Mouse (Mus musculus): ENCODE results near the gene Igdcc3. TPM values are rescaled to one million over a fixed set of nuclear protein-coding genes. Genes with fewer than 3 reads are reported as not detected.

Igdcc3 gene
- polyA plus RNA-seq, 1 experiment, result 0.30 TPM

DNA sequence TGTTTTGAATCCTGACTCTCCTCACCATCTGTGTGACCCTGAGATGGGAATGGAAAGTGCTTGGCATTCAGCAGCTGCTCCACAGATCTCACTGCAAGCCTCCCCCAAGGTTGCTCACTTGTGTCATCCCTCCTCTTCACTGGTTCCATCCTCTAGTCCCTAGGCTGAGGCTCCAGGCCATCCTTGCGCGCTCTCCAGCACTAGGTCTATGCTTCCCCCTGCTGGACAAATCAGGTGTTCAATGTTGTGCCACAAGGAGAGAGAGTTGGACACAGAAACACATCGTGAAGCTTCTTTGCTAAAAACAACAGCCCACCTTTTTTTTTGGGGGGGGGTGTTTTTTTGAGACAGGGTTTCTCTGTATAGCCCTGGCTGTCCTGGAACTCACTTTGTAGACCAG lies 20.1 kb upstream of the Igdcc3 start:
- peak; percentile 38; the same call in 1 of the 2 replicates for TF ChIP-seq CTCF (IDR thresholded peaks at IDR 0.05; ENCODE audit: extremely low read depth, insufficient read depth, insufficient read length, insufficient replicate concordance)
- TF ChIP-seq POLR2A (IDR thresholded peaks at IDR 0.05; ENCODE audit: low read depth, low read length), result no peak
- Histone ChIP-seq H3K4me1 (ENCODE audit: control insufficient read depth, insufficient read depth, insufficient read length) (peaks cover 2% of the 10 kb centered on the region; the same call in 1 of the 2 replicates), H3K27me3 (ENCODE audit: control insufficient read depth, insufficient read depth, low read length) (no peaks in the 10 kb centered on the region), H3K27ac (ENCODE audit: insufficient read depth, low read length) (no peak overlapping the region), H3K36me3 (ENCODE audit: control insufficient read depth, insufficient read depth, low read length) (no peaks in the 10 kb centered on the region), H3K4me3 (ENCODE audit: extremely low read depth, insufficient read depth, insufficient read length) (no peak overlapping the region)
- DNase-seq (ENCODE audit: low read depth in 1 of 2, low spot score in 2 of 2), result peak; percentile 22 to 51
- WGBS, result 10% methylated on average over 3 of the region's 3 CpGs

DNA sequence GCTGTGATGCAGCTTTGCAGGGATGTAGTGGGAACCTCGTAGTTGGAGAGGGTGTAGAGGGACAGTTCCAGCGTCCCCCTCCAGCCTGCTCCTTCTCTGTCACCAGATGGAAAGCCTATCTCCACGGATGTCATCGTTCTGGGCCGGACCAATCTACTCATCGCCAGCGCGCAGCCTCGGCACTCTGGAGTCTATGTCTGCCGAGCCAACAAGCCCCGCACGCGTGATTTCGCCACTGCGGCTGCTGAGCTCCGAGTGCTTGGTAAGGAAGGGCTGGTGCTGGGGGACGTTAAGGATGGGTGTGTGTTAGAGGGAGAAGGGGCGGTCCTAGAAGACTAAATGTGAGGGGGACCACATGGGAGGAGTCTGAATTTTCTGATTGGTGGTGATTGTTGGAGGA lies 18.4 kb upstream of the Igdcc3 start:
- WGBS, result 55% methylated on average over 18 of the region's 18 CpGs
- TF ChIP-seq POLR2A (IDR thresholded peaks at IDR 0.05; ENCODE audit: low read depth, low read length), result no peak
- no peak for TF ChIP-seq CTCF (IDR thresholded peaks at IDR 0.05; ENCODE audit: extremely low read depth, insufficient read depth, insufficient read length, insufficient replicate concordance)
- H3K4me3 ChIP-seq (ENCODE audit: extremely low read depth, insufficient read depth, insufficient read length), result no peak overlapping the region

DNA sequence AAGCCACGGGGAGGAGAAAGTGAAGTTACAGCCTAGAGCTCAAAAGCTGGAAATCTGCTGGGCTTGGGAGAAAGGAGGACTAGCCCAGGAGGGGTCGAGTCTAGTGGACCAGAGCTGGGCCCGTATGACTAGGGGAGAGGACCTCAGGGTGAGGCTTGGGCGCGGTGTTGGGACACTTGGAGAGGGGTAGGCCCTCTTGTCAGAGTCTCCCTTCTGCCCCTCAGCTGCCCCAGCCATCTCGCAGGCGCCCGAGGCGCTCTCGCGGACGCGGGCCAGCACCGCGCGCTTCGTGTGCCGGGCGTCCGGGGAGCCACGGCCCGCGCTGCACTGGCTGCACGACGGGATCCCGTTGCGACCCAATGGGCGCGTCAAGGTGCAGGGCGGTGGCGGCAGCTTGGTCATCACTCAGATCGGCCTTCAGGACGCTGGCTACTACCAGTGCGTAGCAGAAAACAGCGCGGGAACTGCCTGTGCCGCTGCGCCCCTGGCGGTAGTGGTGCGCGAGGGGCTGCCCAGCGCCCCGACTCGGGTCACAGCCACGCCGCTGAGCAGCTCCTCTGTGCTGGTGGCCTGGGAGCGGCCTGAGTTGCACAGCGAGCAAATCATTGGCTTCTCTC lies 17.3 kb upstream of the Igdcc3 start:
- DNase-seq (ENCODE audit: low read depth in 1 of 2, low spot score in 2 of 2), result peak in 1 of 2 experiments; percentile 42
- Histone ChIP-seq H3K4me3 (ENCODE audit: extremely low read depth, insufficient read depth, insufficient read length) (peak overlapping the region; percentile 45; the same call in 1 of the 2 replicates), H3K4me1 (ENCODE audit: control insufficient read depth, insufficient read depth, insufficient read length) (peaks cover 2% of the 10 kb centered on the region; the same call in 1 of the 2 replicates), H3K27me3 (ENCODE audit: control insufficient read depth, insufficient read depth, low read length) (no peaks in the 10 kb centered on the region), H3K27ac (ENCODE audit: insufficient read depth, low read length) (no peak overlapping the region), H3K36me3 (ENCODE audit: control insufficient read depth, insufficient read depth, low read length) (no peaks in the 10 kb centered on the region)
- 12% methylated on average over 48 of the region's 48 CpGs for WGBS
- TF ChIP-seq POLR2A (IDR thresholded peaks at IDR 0.05; ENCODE audit: low read depth, low read length) (no peak), CTCF (IDR thresholded peaks at IDR 0.05; ENCODE audit: extremely low read depth, insufficient read depth, insufficient read length, insufficient replicate concordance) (peak; percentile 44; the same call in 1 of the 2 replicates)

More for the DNA sequence above, 18.4 kb upstream of the Igdcc3 start:
- Histone ChIP-seq H3K36me3 (ENCODE audit: control insufficient read depth, insufficient read depth, low read length) (no peaks in the 10 kb centered on the region), H3K4me1 (ENCODE audit: control insufficient read depth, insufficient read depth, insufficient read length) (peaks cover 2% of the 10 kb centered on the region; the same call in 1 of the 2 replicates), H3K27me3 (ENCODE audit: control insufficient read depth, insufficient read depth, low read length) (no peaks in the 10 kb centered on the region), H3K27ac (ENCODE audit: insufficient read depth, low read length) (no peak overlapping the region)
- DNase-seq (ENCODE audit: low read depth in 1 of 2, low spot score in 2 of 2), result no peak

- Histone ChIP-seq H3K36me3 (ENCODE audit: control insufficient read depth, insufficient read depth, low read length) (no peaks in the 10 kb centered on the region), H3K27ac (ENCODE audit: insufficient read depth, low read length) (no peak overlapping the region), H3K4me1 (ENCODE audit: control insufficient read depth, insufficient read depth, insufficient read length) (peaks cover 2% of the 10 kb centered on the region; the same call in 1 of the 2 replicates), H3K4me3 (ENCODE audit: extremely low read depth, insufficient read depth, insufficient read length) (no peak overlapping the region), H3K27me3 (ENCODE audit: control insufficient read depth, insufficient read depth, low read length) (no peaks in the 10 kb centered on the region)
- no peak for TF ChIP-seq POLR2A (IDR thresholded peaks at IDR 0.05; ENCODE audit: low read depth, low read length)
- TF ChIP-seq CTCF (IDR thresholded peaks at IDR 0.05; ENCODE audit: extremely low read depth, insufficient read depth, insufficient read length, insufficient replicate concordance), result no peak
- peak in 1 of 2 experiments; percentile 34 for DNase-seq (ENCODE audit: low read depth in 1 of 2, low spot score in 2 of 2)
- WGBS, result 19% methylated on average over 25 of the region's 25 CpGs
Observed at GRCm38 (mm10) chr9:65128123-65128815, 12.7 kb upstream of the Igdcc3 start.

GRCm38 (mm10) chr9:65131717-65132116 lies 9.3 kb upstream of the Igdcc3 start:
- no peak for TF ChIP-seq POLR2A (IDR thresholded peaks at IDR 0.05; ENCODE audit: low read depth, low read length)
- no peak for TF ChIP-seq CTCF (IDR thresholded peaks at IDR 0.05; ENCODE audit: extremely low read depth, insufficient read depth, insufficient read length, insufficient replicate concordance)
- Histone ChIP-seq H3K36me3 (ENCODE audit: control insufficient read depth, insufficient read depth, low read length) (no peaks in the 10 kb centered on the region), H3K27ac (ENCODE audit: insufficient read depth, low read length) (no peak overlapping the region), H3K4me3 (ENCODE audit: extremely low read depth, insufficient read depth, insufficient read length) (no peak overlapping the region), H3K4me1 (ENCODE audit: control insufficient read depth, insufficient read depth, insufficient read length) (no peaks in the 10 kb centered on the region; the same call in 1 of the 2 replicates), H3K27me3 (ENCODE audit: control insufficient read depth, insufficient read depth, low read length) (no peaks in the 10 kb centered on the region)
- 21% methylated on average over 5 of the region's 5 CpGs for WGBS
- no peak for DNase-seq (ENCODE audit: low read depth in 1 of 2, low spot score in 2 of 2)

DNA sequence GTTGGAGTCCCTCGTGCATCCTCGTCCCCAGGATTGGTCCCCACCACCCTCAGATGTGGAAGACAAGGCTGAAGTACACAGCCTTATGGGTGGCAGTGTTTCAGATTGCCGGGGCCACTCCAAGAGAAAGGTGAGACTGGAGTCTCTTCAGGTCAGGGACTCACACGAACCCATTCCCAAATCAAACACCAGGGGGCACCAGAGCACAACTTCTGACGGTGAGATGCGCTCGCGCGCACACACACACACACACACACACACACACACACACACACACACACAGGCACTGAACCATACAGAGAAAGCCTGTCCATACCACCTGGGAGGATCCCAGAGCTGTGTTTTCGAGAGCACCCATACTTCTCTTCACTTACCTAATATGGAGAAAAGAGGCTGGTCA lies 7.2 kb upstream of the Igdcc3 start:
- H3K4me1 ChIP-seq (ENCODE audit: control insufficient read depth, insufficient read depth, insufficient read length), result no peaks in the 10 kb centered on the region
- H3K36me3 ChIP-seq (ENCODE audit: control insufficient read depth, insufficient read depth, low read length), result no peaks in the 10 kb centered on the region
- H3K4me3 ChIP-seq (ENCODE audit: extremely low read depth, insufficient read depth, insufficient read length), result no peak overlapping the region
- DNase-seq (ENCODE audit: low read depth in 1 of 2, low spot score in 2 of 2), result peak; percentile 56 to 61
- WGBS, result 6% methylated on average over 10 of the region's 10 CpGs
- no peak overlapping the region for H3K27ac ChIP-seq (ENCODE audit: insufficient read depth, low read length)
- no peaks in the 10 kb centered on the region for H3K27me3 ChIP-seq (ENCODE audit: control insufficient read depth, insufficient read depth, low read length)
- TF ChIP-seq CTCF (IDR thresholded peaks at IDR 0.05; ENCODE audit: extremely low read depth, insufficient read depth, insufficient read length, insufficient replicate concordance) (peak; percentile 78), POLR2A (IDR thresholded peaks at IDR 0.05; ENCODE audit: low read depth, low read length) (no peak)

All from spleen, adult 2 months (tissue).